Mouse (Mus musculus): Measurements from ENCODE around the gene Ifngr2.

Gene Ifngr2

GRCm38 (mm10) chr16:91564580-91565291 is 17.9 kb downstream of the Ifngr2 start:
- DNase-seq (ENCODE audit: low spot score in 2 of 2), result no peak

- DNase-seq (ENCODE audit: low spot score in 2 of 2), result no peak
These were observed 18.6 kb downstream of the Ifngr2 start for GRCm38 (mm10) chr16:91565292-91565951.

DNA sequence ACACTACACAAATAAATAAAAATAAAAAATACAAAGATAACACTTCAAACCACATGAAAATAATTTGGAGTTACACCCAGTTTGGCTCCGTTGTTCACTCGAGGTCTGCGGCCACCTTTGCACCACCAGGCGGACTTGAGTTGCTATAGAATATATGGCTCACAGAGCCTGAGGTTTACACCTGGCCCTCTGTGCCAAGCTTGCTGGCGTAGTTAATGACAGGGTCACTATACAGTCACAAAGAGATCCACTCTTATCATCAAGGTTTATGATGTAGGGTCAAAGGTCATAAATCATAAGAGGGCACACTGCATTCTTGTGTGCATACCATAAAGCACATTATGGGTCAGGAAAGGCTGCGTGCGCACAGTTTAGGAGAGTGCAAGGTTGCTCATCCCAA is 19.1 kb downstream of the Ifngr2 start:
- no peak for DNase-seq (ENCODE audit: low spot score in 2 of 2)

DNA sequence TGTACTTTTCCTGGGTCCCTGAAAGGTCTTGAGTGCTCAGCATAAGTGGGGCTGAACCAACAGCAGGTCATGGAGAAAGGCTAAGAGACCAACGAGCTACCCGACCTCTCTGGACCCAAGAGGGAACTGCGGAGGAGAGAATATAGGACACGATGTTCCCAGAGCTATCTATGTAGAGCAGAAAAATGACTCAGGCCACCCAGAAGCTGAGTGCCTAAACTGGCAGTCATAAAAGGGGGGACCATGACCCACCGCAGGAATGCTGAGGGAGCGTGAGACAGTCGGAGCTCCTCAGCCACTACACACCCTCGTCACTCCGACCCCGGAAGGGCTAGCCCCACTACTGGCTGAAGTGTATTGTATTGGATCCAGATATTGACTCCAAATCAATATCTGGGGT is 22.1 kb downstream of the Ifngr2 start:
- no peak for DNase-seq (ENCODE audit: low spot score in 2 of 2)

- DNase-seq (ENCODE audit: low spot score in 2 of 2), result no peak
These were observed 24.2 kb downstream of the Ifngr2 start for GRCm38 (mm10) chr16:91571105-91571504.

DNA sequence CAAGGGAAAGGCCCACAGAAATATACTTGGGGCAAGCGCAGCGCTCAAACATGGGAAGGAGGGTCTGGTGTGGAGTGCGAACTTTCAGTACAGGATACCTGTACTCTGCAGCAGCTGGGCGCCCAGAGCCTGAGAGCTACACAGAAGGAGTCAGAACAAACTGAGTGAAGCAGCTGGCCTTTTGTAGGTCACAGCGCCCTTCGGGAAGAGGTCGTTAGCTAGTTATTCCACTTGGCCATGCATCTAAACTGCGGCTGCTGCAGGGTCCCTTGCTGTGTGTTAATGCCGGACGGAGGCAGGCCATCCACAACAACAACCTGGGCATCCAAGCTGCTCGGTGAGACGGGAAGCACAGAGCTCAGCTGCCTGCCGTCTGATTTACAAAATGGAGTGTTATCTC is 28.3 kb downstream of the Ifngr2 start:
- no peak for DNase-seq (ENCODE audit: low spot score in 2 of 2)

GRCm38 (mm10) chr16:91578980-91579720 is 32.3 kb downstream of the Ifngr2 start:
- no peak for DNase-seq (ENCODE audit: low spot score in 2 of 2)

DNA sequence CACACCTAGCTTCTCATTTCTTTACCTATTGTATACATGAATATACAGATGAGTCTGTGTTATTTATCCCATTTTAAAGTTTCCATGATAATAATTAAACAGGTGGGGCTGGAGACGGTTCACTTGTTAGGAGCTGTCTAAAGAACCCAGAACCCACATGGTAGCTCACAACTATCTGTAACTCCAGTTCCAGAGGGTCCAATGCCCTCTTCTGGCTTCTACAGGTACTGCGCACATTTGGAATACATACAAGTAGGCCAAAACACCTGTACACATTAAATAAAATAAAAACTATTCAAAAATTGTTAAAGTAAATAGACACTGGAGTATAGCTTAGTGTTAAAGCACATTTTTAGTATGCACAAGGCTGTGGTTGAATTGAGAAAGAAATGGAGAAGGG is 35.4 kb downstream of the Ifngr2 start:
- peak in 1 of 2 experiments; percentile 69 for DNase-seq (ENCODE audit: low spot score in 2 of 2)

DNA sequence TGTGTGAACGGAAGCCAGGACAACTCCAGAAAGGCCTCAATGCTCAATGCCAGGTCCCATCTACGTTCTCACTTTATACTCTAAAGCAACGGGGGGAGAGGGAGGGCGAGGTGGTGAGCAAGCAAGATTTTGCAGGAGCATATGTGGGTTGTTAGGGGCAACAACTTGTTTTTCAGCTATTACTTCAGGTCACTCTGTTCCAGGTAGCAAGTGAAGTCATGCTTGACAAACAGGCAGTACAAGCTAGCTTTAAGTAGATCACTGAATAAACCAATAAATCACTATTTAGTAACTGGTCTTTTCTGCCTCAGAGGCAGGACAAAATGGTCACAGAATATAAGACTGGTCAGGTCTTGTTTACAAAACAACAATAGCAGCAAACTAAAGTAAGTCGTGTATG is 38.7 kb downstream of the Ifngr2 start:
- no peak for DNase-seq (ENCODE audit: low spot score in 2 of 2)

GRCm38 (mm10) chr16:91586244-91586643 is 39.4 kb downstream of the Ifngr2 start:
- DNase-seq (ENCODE audit: low spot score in 2 of 2), result no peak

GRCm38 (mm10) chr16:91587730-91588453 is 41.0 kb downstream of the Ifngr2 start:
- DNase-seq (ENCODE audit: low spot score in 2 of 2), result no peak

GRCm38 (mm10) chr16:91588703-91589102 is 41.8 kb downstream of the Ifngr2 start:
- DNase-seq (ENCODE audit: low spot score in 2 of 2), result no peak

DNA sequence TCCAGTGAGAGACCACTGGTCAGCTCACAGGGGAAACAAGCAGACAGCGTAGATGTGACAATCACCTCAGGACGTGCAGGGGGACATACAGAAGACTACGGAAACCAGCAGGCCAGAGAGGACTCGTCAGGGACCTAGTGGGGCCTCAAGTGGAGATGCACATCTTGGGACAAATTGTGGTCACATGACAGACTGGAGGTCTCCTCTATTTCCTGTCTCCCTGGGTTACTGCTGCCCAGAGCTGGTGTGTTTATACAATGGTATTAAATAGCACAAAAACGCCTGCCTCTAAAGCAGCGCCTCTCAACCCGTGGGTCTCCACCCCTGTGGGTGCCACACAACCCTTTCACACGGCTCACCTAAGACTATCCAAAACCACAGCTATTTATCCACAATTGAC is 45.3 kb downstream of the Ifngr2 start:
- no peak for DNase-seq (ENCODE audit: low spot score in 2 of 2)

GRCm38 (mm10) chr16:91593262-91593661 is 46.4 kb downstream of the Ifngr2 start:
- no peak for DNase-seq (ENCODE audit: low spot score in 2 of 2)

DNA sequence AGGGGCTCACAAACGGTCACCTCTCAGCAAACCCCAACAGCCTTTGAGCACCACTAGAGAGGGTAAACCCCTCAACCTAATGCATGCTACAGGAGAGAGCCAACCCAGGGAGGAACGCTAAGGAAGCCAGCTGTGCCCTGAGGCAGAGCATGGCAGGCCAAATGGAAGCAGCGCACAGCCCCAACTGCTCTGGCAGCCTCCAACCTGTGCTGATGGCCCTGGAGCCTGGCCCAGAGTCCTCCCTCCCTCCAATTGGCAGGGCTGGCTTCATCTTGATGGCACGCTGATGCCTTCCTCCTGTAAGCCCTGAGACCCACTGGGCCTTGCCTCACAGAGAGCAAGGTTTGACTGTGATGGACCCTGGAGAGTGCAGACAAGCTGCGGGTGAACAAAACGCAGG is 48.2 kb downstream of the Ifngr2 start:
- DNase-seq (ENCODE audit: low spot score in 2 of 2), result no peak

DNA sequence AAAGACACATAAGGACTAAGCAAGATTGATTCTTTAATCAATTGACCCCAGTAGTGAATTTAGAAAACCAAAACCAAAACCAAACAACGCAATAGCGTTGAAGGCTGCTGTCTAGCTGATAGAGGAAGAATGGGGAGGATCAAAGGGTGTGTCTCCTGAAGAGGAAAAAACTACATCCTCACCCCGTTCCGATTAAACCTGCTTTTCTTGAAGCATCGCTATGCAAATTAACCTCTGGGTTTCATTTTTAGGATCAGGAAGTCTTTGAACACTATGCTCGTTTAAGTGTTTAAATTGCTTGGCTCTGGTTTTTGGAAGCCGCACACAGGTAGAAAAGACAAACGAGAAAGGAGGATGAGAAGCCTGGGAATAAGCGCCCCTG is 49.5 kb downstream of the Ifngr2 start:
- DNase-seq (ENCODE audit: low spot score in 2 of 2), result no peak

- no peak for DNase-seq (ENCODE audit: low spot score in 2 of 2)
These were observed 50.2 kb downstream of the Ifngr2 start for GRCm38 (mm10) chr16:91596779-91597671.

DNA sequence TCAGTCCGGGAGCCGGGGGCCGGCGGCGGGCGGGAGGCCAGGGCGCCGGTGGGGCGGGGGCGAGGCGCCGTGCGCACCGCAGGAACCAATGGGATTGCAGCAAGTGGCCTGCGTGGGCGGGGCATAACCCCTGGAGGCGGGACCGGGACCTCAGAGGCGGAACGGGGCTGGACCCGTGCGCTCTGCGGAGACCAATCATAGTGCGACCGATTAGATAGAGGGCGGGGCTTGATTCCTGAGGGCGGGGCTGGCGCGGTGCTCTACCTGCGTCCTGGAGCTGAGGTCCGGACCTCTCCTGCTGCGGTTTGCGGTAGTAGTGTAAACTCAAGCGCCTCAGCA is 50.8 kb downstream of the Ifngr2 start, which contains the start of gene Tmem50b:
TSS of gene Tmem50b (minus strand) at position 129 of the 339 bp plus-strand sequence.
- DNase-seq (ENCODE audit: low spot score in 2 of 2), result peak; percentile 99

- DNase-seq (ENCODE audit: low spot score in 2 of 2), result no peak
These were observed 52.4 kb downstream of the Ifngr2 start for GRCm38 (mm10) chr16:91599242-91599641.

DNA sequence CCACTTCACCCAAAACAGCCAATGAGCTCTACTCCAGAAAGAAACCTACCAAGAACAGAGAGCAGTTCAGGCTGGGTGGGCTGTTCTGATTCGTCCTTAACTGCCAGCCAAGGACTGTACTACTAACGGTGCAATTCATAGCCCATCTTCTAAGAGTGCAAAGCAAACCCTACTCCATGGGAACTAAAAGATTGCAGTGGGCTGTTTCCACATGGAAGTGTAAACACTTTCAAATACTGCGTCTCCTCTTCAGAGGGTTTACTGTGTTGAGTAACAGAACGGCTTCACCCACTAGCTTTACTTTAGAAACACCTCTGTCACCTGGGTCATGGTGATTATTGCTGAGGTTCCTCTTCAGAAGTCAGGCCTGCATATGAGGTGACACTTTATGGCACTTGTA is 54.2 kb downstream of the Ifngr2 start:
- no peak for DNase-seq (ENCODE audit: low spot score in 2 of 2)

- DNase-seq (ENCODE audit: low spot score in 2 of 2), result no peak
These were observed 54.8 kb downstream of the Ifngr2 start for GRCm38 (mm10) chr16:91601693-91602092.

All from spleen, postnatal 14 days (tissue).